Mouse (Mus musculus) C2C12 (cell line): ENCODE measurements around the gene Mgmt. TPM values are rescaled to one million over a fixed set of nuclear protein-coding genes. Genes with fewer than 3 reads are reported as not detected.

Source experiments
- H3K27me3 ChIP-seq: one replicate; pipeline ENCODE4 v1.6.1; 2011; ENCODE audit not compliant: control insufficient read depth, insufficient read depth, insufficient read length
- H3K36me3 ChIP-seq: one replicate; pipeline ENCODE4 v1.6.1; 2011; ENCODE audit not compliant: control insufficient read depth, insufficient read depth
- H3K4me3 ChIP-seq: one replicate; pipeline ENCODE4 v1.5.1; 2011; ENCODE audit warnings: mild to moderate bottlenecking, control low read depth; ENCODE audit not compliant: poor library complexity, insufficient read depth, severe bottlenecking
- H3K79me2 ChIP-seq: one replicate; pipeline ENCODE4 v1.6.1; 2011; ENCODE audit not compliant: control insufficient read depth, insufficient read depth
- H3K79me3 ChIP-seq: one replicate; pipeline ENCODE4 v1.6.1; 2011; ENCODE audit warnings: low read depth, control low read depth
- H3ac ChIP-seq: one replicate; pipeline ENCODE3; 2011; ENCODE audit warnings: low read depth; ENCODE audit not compliant: control insufficient read depth, insufficient read length
- CEBPB ChIP-seq: IDR thresholded peaks from one replicate; pipeline ENCODE4 v1.6.1; 2011; ENCODE audit warnings: low read depth, mild to moderate bottlenecking, control low read depth, moderate library complexity
- CTCF ChIP-seq: IDR thresholded peaks from one replicate; pipeline ENCODE4 v1.5.1; 2011; ENCODE audit not compliant: control insufficient read depth, insufficient read depth, insufficient read length
- FOSL1 ChIP-seq: IDR thresholded peaks from one replicate; pipeline ENCODE4 v1.8.0; 2011; ENCODE audit warnings: mild to moderate bottlenecking, low read length; ENCODE audit not compliant: poor library complexity, insufficient read depth, severe bottlenecking
- MAX ChIP-seq: IDR thresholded peaks from one replicate; pipeline ENCODE4 v1.6.1; 2011; ENCODE audit warnings: mild to moderate bottlenecking, control low read depth
- MYOD1 ChIP-seq: IDR thresholded peaks from one replicate; pipeline ENCODE4 v1.6.1; 2011; ENCODE audit warnings: low read depth; ENCODE audit not compliant: control insufficient read depth, insufficient read length
- MYOG ChIP-seq: IDR thresholded peaks from one replicate; pipeline ENCODE4 v1.6.1; 2011; ENCODE audit not compliant: control insufficient read depth, insufficient read length; ENCODE audit errors: extremely low read depth
- USF1 ChIP-seq: IDR thresholded peaks from one replicate; pipeline ENCODE4 v1.6.1; 2011; ENCODE audit warnings: low read depth, mild to moderate bottlenecking, control low read depth, moderate library complexity
- polyA plus RNA-seq: library from polyadenylated mRNA; unstranded; fragments of >200 nt; fragmentation: generic; extraction: Trizol; gene quantifications from one replicate; pipeline ENCODE4 v1.2.1, GENCODE M21; 2012; ENCODE audit warnings: missing spikeins

The Mgmt gene
- polyA plus RNA-seq, 1 experiment, result 1.9 TPM

DNA sequence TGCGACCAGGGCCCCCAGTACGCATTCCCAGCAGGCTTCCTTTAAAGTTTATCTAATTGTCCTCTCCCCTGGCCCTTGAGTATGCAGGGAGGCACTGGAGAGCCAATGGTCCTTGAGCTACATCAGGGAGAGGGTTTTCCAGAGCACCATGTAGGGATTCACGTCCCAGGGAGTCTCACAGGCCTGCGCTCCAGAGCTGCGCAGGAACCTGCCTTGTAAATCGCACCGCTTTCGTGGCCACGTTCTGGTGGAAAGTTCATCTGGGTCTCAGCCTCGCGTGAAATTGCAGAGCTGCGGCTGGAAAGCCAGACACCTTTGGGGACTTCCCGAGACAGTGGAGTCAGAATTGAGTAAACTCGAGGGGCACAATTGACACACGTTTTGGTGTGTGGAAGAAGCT, 103.0 kb downstream of the Mgmt start:
- Histone ChIP-seq H3K36me3 (no peaks in the 10 kb centered on the region), H3K4me3 (no peak overlapping the region), H3K79me3 (no peaks in the 10 kb centered on the region), H3ac (no peak overlapping the region), H3K27me3 (no peaks in the 10 kb centered on the region), H3K79me2 (no peaks in the 10 kb centered on the region)
- TF ChIP-seq MYOG, result no peak
- TF ChIP-seq FOSL1, result no peak
- no peak for TF ChIP-seq CTCF
- no peak for TF ChIP-seq USF1
- TF ChIP-seq CEBPB, result no peak
- TF ChIP-seq MAX, result no peak
- no peak for TF ChIP-seq MYOD1

DNA sequence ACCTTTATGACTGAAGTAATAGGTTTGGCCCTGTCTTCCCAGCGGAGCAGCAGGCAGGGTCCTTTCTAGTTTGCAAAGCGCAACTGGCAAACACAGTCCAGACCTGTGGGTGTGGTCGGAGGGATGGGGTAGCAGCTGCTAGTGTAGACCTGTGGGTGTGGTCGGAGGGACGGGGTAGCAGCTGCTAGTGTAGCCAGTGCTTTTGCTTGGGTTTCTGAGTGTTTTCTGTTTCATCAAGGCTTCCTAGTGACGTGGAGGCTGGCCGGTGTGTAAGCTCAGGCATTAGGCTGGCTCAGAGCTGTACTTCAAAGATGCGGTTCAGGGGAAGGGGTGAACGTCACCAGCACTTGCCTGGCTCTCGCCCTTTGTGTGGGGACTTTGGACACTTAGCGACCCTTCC, 106.3 kb downstream of the Mgmt start:
- TF ChIP-seq MYOG, result no peak
- TF ChIP-seq USF1, result no peak
- no peak for TF ChIP-seq MAX
- TF ChIP-seq CEBPB, result no peak
- no peak for TF ChIP-seq CTCF
- TF ChIP-seq MYOD1, result no peak
- TF ChIP-seq FOSL1, result no peak
- H3K79me2 ChIP-seq, result no peaks in the 10 kb centered on the region
- no peaks in the 10 kb centered on the region for H3K79me3 ChIP-seq
- no peak overlapping the region for H3K4me3 ChIP-seq
- H3ac ChIP-seq, result no peak overlapping the region
- no peaks in the 10 kb centered on the region for H3K27me3 ChIP-seq
- no peaks in the 10 kb centered on the region for H3K36me3 ChIP-seq

DNA sequence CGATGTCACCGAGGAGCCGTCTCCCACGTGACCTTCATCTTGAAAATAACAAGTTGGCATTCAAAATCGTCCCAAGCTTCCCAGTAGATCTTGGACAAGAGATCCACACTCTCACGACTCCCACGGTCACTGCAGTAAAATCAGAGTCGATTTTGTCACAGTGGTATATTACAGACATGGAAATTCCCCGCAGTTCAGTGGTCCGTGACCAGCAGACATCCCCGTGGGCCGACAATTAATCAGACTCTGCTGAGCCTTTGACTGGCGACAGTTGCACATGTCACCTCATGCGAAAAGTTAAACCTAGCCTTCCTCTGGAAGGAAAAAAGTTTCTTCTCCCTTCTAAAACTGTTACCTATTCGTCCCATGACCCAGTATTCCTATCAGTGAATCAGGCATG, 106.8 kb downstream of the Mgmt start:
- no peak for TF ChIP-seq CEBPB
- TF ChIP-seq FOSL1, result no peak
- no peak for TF ChIP-seq MAX
- TF ChIP-seq CTCF, result no peak
- no peak for TF ChIP-seq USF1
- H3K79me3 ChIP-seq, result no peaks in the 10 kb centered on the region
- no peaks in the 10 kb centered on the region for H3K79me2 ChIP-seq
- no peak overlapping the region for H3K4me3 ChIP-seq
- H3K36me3 ChIP-seq, result no peaks in the 10 kb centered on the region
- no peak overlapping the region for H3ac ChIP-seq
- no peaks in the 10 kb centered on the region for H3K27me3 ChIP-seq

DNA sequence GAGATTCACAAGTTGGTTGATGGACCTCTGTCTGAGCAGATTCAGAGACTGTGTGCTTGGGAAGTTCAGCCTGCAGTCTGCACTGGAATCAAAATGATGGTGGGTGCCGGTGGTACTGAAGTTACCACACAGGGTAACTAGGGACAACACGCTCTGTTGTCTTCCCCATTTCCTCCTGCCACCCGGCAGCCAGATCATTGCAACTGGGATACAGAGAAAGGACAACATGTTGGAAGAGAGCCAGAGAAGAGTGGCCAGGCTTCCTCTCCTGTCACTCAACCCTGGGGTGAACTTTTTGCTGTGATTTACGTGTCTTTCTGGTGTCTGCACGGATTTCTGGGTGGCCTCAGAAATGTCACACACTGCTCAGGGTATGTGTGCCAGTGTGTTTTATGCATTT, 107.4 kb downstream of the Mgmt start:
- H3K4me3 ChIP-seq, result no peak overlapping the region
- TF ChIP-seq CTCF (no peak), CEBPB (no peak), MYOD1 (no peak), FOSL1 (no peak), USF1 (no peak)
- H3ac ChIP-seq, result no peak overlapping the region
- no peaks in the 10 kb centered on the region for H3K79me2 ChIP-seq
- H3K79me3 ChIP-seq, result no peaks in the 10 kb centered on the region
- H3K27me3 ChIP-seq, result no peaks in the 10 kb centered on the region
- H3K36me3 ChIP-seq, result no peaks in the 10 kb centered on the region

DNA sequence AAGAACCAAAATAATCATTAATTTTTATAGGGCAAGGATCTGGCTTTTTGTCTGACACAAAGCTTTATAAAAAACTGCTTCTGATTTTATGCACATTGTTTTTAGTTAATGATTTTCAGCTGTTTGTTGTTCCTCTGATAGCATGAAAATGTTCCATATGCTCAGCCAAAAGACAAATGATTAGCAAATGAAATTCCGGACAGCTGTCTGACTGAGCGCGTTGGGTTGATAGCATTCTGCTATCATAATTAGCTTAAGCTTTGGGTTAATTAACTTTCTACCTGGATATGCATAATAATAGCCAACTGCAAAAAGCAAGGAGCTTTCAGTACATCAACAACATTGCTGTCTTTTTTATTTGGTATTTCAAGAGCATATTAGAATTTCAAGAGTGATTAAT, 108.0 kb downstream of the Mgmt start:
- Histone ChIP-seq H3K79me3 (no peaks in the 10 kb centered on the region), H3K27me3 (no peaks in the 10 kb centered on the region), H3K79me2 (no peaks in the 10 kb centered on the region), H3ac (no peak overlapping the region), H3K36me3 (no peaks in the 10 kb centered on the region), H3K4me3 (no peak overlapping the region)
- TF ChIP-seq CTCF, result no peak
- TF ChIP-seq CEBPB, result no peak
- TF ChIP-seq MYOG, result no peak
- no peak for TF ChIP-seq FOSL1
- no peak for TF ChIP-seq MAX
- no peak for TF ChIP-seq USF1
- TF ChIP-seq MYOD1, result no peak

DNA sequence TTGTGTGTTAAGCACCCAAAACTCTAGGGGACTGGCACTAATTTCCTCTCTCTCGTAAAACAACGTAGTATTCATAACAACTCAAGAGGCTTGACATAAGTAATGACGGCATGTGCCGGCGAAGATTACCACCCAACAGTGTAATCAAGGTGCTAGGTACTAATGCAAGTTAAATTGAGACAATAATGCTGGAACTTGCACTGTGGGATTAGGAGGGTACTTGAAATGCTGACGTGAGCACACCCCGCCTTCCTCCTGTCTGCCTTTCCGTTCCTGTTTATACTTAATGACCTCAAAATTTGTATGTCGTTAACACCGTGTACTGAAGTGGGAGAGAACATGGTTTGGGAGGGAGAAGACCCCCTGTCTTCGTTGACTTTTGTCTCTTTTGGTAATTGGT, 110.9 kb downstream of the Mgmt start:
- H3ac ChIP-seq, result no peak overlapping the region
- TF ChIP-seq MYOG, result no peak
- H3K27me3 ChIP-seq, result no peaks in the 10 kb centered on the region
- H3K79me2 ChIP-seq, result no peaks in the 10 kb centered on the region
- no peaks in the 10 kb centered on the region for H3K79me3 ChIP-seq
- no peaks in the 10 kb centered on the region for H3K36me3 ChIP-seq
- no peak overlapping the region for H3K4me3 ChIP-seq
